Mouse (Mus musculus) stomach, postnatal 0 days (tissue): ENCODE measurements around the gene Siva1. TPM values are rescaled to one million over a fixed set of nuclear protein-coding genes. Genes with fewer than 3 reads are reported as not detected.

Experiments
- ATAC-seq: fragments of 200-750 bp; cut with Nextera tagmentation; 2 replicates; pipeline ENCODE4 v1.8.0; 2017; ENCODE audit not compliant: low FRiP score, low TSS enrichment
- DNase-seq: peaks from one replicate; pipeline ENCODE4 v3.0.0-alpha.2; 2016; ENCODE audit warnings: low spot score
- H3K27ac ChIP-seq: fragments of 300-500 bp; sonication (generic); replicated peaks from 2 replicates; pipeline ENCODE4 v1.5.1; 2014; ENCODE audit warnings: mild to moderate bottlenecking, control low read depth
- H3K27me3 ChIP-seq: fragments of 300-500 bp; sonication (generic); 2 replicates; pipeline ENCODE4 v1.6.1; 2014; ENCODE audit warnings: low read length; ENCODE audit not compliant: control insufficient read depth, insufficient read depth
- H3K36me3 ChIP-seq: fragments of 300-500 bp; sonication (generic); 2 replicates; pipeline ENCODE4 v1.6.1; 2014; ENCODE audit warnings: low read length, mixed read lengths; ENCODE audit not compliant: control insufficient read depth, insufficient read depth
- H3K4me1 ChIP-seq: fragments of 300-500 bp; sonication (generic); replicated peaks from 2 replicates; pipeline ENCODE4 v1.6.1; 2014; ENCODE audit warnings: antibody characterized with exemption; ENCODE audit not compliant: control insufficient read depth, insufficient read depth
- H3K4me2 ChIP-seq: fragments of 300-500 bp; sonication (generic); replicated peaks from 2 replicates; pipeline ENCODE4 v1.6.1; 2014; ENCODE audit warnings: low read depth, mild to moderate bottlenecking, control low read depth, moderate library complexity
- H3K4me3 ChIP-seq: fragments of 300-500 bp; sonication (generic); 2 replicates; pipeline ENCODE4 v1.5.1; 2014; ENCODE audit warnings: low read depth, low read length, control low read depth
- H3K9ac ChIP-seq: fragments of 300-500 bp; sonication (generic); 2 replicates; pipeline ENCODE4 v1.6.1; 2014; ENCODE audit warnings: mild to moderate bottlenecking, low read length, control low read depth, mixed read lengths
- H3K9me3 ChIP-seq: fragments of 300-500 bp; sonication (generic); 2 replicates; pipeline ENCODE4 v1.6.1; 2016; ENCODE audit warnings: low read length; ENCODE audit not compliant: control insufficient read depth
- CTCF ChIP-seq: IDR thresholded peaks from 2 replicates; pipeline ENCODE4 v1.5.1; 2016; ENCODE audit warnings: antibody characterized with exemption, low read depth, mild to moderate bottlenecking, moderate library complexity
- EP300 ChIP-seq: optimal IDR thresholded peaks from 2 replicates; pipeline ENCODE3; 2016; ENCODE audit warnings: antibody characterized with exemption
- WGBS: fragments of 180-500 bp; shearing (Covaris S2); extraction: QIAGEN DNeasy Blood & Tissue Kit; methylation state at CpG from one replicate; pipeline ENCODE4 v1.1.7; 2014; 5-methylcytosine and 5-hydroxymethylcytosine counted together
- polyA plus RNA-seq: library from polyadenylated mRNA; unstranded; fragments of >200 nt; fragmentation: Nextera tagmentation; extraction: Ambion mirVana; gene quantifications from 2 replicates; pipeline ENCODE4 v1.2.1, GENCODE M21; 2015

Gene Siva1
- polyA plus RNA-seq, 1 experiment from 2014 or later = 97.1 TPM

- TF ChIP-seq EP300 (no peak), CTCF (no peak)
- no peaks in the 10 kb centered on the region for H3K36me3 ChIP-seq
- no peak overlapping the region for H3K27ac ChIP-seq
- DNase-seq (no peak), ATAC-seq (no peak)
- H3K4me3 ChIP-seq = no peak overlapping the region
- H3K9ac ChIP-seq = no peak overlapping the region
- no peaks in the 10 kb centered on the region for H3K27me3 ChIP-seq
- WGBS = 49% methylated on average over 11 of the region's 11 CpGs
- H3K4me1 ChIP-seq = peaks cover 6% of the 10 kb centered on the region
- no peaks in the 10 kb centered on the region for H3K9me3 ChIP-seq
- H3K4me2 ChIP-seq = no peak overlapping the region
Measured at GRCm38 (mm10) chr12:112632084-112632777, 12.2 kb upstream of the Siva1 start.

- Histone ChIP-seq H3K9ac (no peak overlapping the region), H3K27me3 (no peaks in the 10 kb centered on the region), H3K36me3 (no peaks in the 10 kb centered on the region), H3K9me3 (no peaks in the 10 kb centered on the region), H3K27ac (no peak overlapping the region), H3K4me1 (peaks cover 6% of the 10 kb centered on the region), H3K4me2 (no peak overlapping the region), H3K4me3 (no peak overlapping the region)
- TF ChIP-seq CTCF (no peak), EP300 (no peak)
- DNase-seq = no peak
- no peak for ATAC-seq
- WGBS = 78% methylated on average over 5 of the region's 5 CpGs
Measured at GRCm38 (mm10) chr12:112632907-112633306, 11.6 kb upstream of the Siva1 start.

GRCm38 (mm10) chr12:112633686-112634085 is 10.8 kb upstream of the Siva1 start:
- H3K9me3 ChIP-seq = no peaks in the 10 kb centered on the region
- no peak overlapping the region for H3K4me3 ChIP-seq
- ATAC-seq (peak; percentile 62), DNase-seq (peak; percentile 75)
- TF ChIP-seq EP300 (no peak), CTCF (peak; percentile 56)
- no peak overlapping the region for H3K9ac ChIP-seq
- no peak overlapping the region for H3K27ac ChIP-seq
- H3K4me2 ChIP-seq = no peak overlapping the region
- H3K4me1 ChIP-seq = peaks cover 6% of the 10 kb centered on the region
- no peaks in the 10 kb centered on the region for H3K27me3 ChIP-seq
- no peaks in the 10 kb centered on the region for H3K36me3 ChIP-seq
- 58% methylated on average over 9 of the region's 9 CpGs for WGBS

GRCm38 (mm10) chr12:112639526-112639925 is 5.0 kb upstream of the Siva1 start:
- no peak overlapping the region for H3K9ac ChIP-seq
- H3K9me3 ChIP-seq = no peaks in the 10 kb centered on the region
- DNase-seq (no peak), ATAC-seq (no peak)
- H3K4me3 ChIP-seq = no peak overlapping the region
- H3K4me2 ChIP-seq = no peak overlapping the region
- TF ChIP-seq EP300 = no peak
- no peak for TF ChIP-seq CTCF
- no peaks in the 10 kb centered on the region for H3K27me3 ChIP-seq
- WGBS = 84% methylated on average over 10 of the region's 10 CpGs
- no peaks in the 10 kb centered on the region for H3K4me1 ChIP-seq
- H3K36me3 ChIP-seq = no peaks in the 10 kb centered on the region
- no peak overlapping the region for H3K27ac ChIP-seq

GRCm38 (mm10) chr12:112643126-112643525 is 1.4 kb upstream of the Siva1 start:
- ATAC-seq = no peak
- Histone ChIP-seq H3K4me1 (no peaks in the 10 kb centered on the region; the same call in 1 of the 2 replicates), H3K27ac (no peak overlapping the region), H3K4me2 (no peak overlapping the region), H3K4me3 (no peak overlapping the region), H3K9me3 (no peaks in the 10 kb centered on the region), H3K9ac (no peak overlapping the region), H3K27me3 (no peaks in the 10 kb centered on the region), H3K36me3 (peaks cover 2% of the 10 kb centered on the region; the same call in 1 of the 2 replicates)
- WGBS = 92% methylated on average over 6 of the region's 6 CpGs
- TF ChIP-seq CTCF (no peak), EP300 (no peak)
- DNase-seq = no peak

GRCm38 (mm10) chr12:112644855-112645506 is 502 bp downstream of the Siva1 start:
- Histone ChIP-seq H3K4me3 (peak overlapping the region; percentile 66), H3K9me3 (no peaks in the 10 kb centered on the region), H3K27me3 (no peaks in the 10 kb centered on the region), H3K4me1 (no peaks in the 10 kb centered on the region; the same call in 1 of the 2 replicates), H3K27ac (peak overlapping the region; percentile 86), H3K9ac (peak overlapping the region; percentile 75), H3K4me2 (peak overlapping the region; percentile 95), H3K36me3 (peaks cover 8% of the 10 kb centered on the region)
- no peak for TF ChIP-seq EP300
- TF ChIP-seq CTCF = no peak
- under 1% methylated on average over 70 of the region's 75 CpGs for WGBS
- DNase-seq (no peak), ATAC-seq (no peak)
